Mouse (Mus musculus) activated CD4-positive, CD25-positive, alpha-beta regulatory T cell, adult 4 months (primary cell): Measurements from ENCODE around the gene Zfp580. TPM values are rescaled to one million over a fixed set of nuclear protein-coding genes. Genes with fewer than 3 reads are reported as not detected.

Experiments used
- ATAC-seq: one replicate; pipeline ENCODE4 v1.8.0; 2017
- polyA plus RNA-seq, 2 experiments: library from polyadenylated mRNA; unstranded; fragments of 100-300 nt; shearing (Covaris generic); gene quantifications; one replicate each; pipeline ENCODE4 v1.2.1; 2017

The Zfp580 gene
- polyA plus RNA-seq, 2 experiments from 2014 or later, result 1.2 to 2.8 TPM

- no peak for ATAC-seq
Observed at GRCm38 (mm10) chr7:5035628-5036027, 15.7 kb upstream of the Zfp580 start.

- ATAC-seq, result no peak
Observed at GRCm38 (mm10) chr7:5036136-5036535, 15.2 kb upstream of the Zfp580 start.

DNA sequence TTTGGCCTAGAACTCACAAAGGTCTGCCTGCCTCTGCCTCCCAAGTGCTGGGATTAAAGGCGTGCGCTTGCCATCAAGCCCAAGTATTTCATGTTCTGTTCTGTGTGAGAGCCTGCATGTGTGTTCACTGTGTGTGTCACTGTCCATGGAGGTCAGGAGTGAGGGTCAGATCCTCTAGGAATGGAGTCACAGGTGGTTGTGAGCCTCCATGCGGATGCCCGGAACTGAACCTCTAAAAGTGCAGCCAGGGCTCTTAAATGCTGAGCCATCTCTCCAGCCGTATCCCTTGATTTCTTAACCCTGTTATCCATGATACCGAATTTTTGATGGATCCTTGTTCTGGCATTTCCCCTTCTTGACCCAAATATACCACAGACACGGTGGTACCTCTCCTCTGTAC is 14.3 kb upstream of the Zfp580 start:
- no peak for ATAC-seq

DNA sequence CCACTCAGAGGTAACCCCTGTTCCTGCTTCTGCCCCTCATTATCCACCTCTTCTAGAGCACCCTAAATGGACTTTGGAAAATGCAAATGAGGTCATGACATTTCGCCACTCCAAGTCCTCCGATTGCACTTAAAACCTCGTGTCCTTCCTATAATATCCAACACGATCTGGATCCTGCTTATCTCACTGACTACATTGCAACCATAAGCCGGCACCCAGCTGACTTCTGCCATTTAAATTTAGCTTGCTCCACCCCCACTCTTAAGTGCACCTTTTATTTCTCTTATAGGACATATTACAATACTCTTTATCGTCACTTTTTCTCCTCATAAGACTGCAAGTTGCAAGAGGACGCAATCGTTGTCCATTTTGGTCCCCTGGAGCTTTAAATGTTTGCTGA is 13.9 kb upstream of the Zfp580 start:
- ATAC-seq, result no peak

DNA sequence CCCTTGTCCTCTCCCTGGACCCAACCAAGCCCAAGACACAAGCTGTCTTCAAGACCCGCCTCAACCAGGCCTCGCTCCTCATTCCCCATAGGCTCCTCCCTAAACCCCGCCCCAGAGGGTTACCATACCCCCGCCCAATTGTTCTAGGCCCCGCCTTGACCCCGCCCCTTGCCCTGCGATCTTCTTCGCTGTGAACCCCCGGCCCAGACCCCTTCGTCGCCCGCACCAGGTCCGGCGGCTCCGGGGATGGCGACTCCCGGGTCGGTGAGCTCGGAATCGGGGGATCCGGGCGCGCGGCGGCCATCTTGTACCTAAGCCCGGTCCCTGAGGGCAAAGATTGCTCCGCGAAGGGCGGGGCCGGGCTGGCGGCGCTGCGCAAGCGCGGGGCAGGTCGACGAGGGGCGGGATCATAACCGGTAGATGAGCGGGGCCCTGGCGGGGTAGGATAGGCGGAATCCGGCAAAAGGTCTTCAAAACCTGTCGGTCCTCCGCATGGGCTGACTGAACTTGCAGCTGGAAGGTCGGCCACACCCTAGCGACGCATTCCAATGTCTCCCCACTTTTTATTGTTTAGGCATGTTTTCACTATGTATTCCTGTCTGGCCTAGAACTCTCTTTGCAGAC is 13.1 kb upstream of the Zfp580 start, which contains the start of gene Zfp784:
Gene Zfp784, minus strand, starts transcription at position 338 of the 624 bp plus-strand sequence.
- ATAC-seq, result peak; percentile 94

GRCm38 (mm10) chr7:5038940-5039339 is 12.4 kb upstream of the Zfp580 start:
- ATAC-seq, result no peak

- ATAC-seq, result no peak
Observed at GRCm38 (mm10) chr7:5044981-5045380, 6.4 kb upstream of the Zfp580 start.

DNA sequence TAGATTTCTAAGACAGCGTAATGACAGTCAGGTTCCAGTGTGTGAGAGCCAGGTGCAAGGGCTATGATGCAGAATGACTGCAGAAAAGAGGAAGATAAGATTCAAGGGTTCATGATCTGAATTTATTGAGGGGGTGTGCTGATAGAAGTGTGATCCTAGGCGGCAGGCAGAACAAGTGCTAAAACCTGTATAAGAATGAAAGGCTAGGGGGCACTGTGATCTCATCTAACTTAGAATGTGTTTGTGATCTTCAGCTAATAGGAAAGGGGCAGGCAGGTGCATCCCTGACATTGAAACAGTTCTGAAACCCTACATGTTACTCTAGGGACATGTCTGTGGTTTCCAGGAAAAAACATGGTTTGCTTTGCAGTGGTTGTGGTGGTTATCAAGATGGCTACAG is 5.2 kb upstream of the Zfp580 start:
- ATAC-seq, result no peak

DNA sequence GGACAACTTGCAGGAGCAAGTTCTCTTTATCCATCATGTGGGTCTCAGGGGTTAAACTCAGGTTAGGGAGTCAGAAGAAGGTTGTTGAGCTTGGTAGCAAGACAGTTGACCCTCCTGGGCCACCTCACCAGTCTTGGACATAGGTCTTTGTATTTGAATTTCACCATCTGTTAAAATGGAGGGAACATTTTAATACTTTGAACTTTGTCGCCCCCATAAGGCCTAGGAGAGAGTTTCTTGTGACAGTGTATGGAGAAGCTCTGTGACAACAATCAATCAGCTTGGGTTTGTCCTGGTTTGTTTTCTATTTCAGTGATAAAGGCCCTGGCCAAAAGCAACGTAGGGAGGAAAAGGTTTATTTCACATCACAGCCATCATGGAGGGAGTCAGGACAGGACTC is 4.0 kb upstream of the Zfp580 start:
- ATAC-seq, result no peak

GRCm38 (mm10) chr7:5052438-5052837 is 1.1 kb downstream of the Zfp580 start:
- ATAC-seq, result no peak

DNA sequence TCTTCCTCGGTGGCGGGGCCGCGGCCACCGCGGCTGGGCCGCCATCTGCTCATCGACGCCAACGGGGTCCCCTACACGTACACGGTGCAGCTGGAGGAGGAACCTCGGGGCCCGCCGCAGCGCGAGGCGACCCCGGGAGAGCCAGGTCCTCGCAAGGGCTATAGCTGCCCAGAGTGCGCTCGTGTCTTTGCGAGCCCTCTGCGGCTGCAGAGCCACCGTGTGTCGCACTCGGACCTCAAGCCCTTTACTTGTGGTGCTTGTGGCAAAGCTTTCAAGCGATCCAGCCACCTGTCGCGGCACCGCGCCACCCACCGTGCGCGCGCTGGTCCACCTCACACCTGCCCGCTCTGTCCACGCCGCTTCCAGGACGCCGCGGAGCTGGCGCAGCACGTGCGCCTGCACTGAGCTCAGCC is 1.6 kb downstream of the Zfp580 start:
- no peak for ATAC-seq

- ATAC-seq, result no peak
Observed at GRCm38 (mm10) chr7:5053456-5054179, 2.3 kb downstream of the Zfp580 start.

- ATAC-seq, result no peak
Observed at GRCm38 (mm10) chr7:5056651-5057263, 5.4 kb downstream of the Zfp580 start.

DNA sequence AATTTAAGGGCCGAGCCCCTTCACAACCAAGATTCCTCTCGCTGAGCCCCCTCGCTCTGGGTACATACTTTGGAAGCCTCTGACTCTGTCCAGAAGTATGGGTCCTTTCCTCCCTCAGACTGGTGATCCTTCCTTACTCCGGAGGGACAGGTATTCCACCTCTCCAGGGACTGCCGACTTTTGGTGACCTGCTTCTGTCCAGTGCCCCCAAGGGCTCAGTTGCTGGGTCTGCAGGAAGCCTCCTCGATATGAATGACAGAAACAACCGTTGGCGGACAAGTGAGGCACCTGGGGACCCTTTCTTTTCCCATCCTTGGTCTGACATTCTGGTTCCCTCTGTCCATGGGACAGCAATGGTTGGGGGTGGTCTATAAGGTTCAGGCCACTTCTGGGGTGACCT is 6.0 kb downstream of the Zfp580 start:
- no peak for ATAC-seq

GRCm38 (mm10) chr7:5057804-5058203 is 6.5 kb downstream of the Zfp580 start:
- ATAC-seq, result no peak

DNA sequence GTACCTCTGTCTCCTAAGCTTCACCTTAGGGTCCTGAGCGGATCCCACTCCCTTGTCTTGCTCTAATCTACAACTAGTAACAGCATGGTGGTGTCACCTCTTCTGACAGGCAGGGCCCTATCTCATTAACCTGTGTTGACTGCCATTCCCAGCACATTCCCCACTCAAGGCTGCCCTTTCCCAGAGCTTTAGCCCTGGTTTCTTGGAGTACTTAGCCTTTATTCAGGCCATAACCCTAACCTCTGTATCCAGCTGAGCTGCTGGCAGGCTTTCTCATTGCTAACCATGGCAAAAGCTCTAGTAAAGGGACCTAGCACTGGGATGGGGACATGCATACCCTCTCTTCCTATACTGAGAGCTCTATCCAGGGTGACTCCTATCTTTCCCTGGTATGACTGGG is 7.3 kb downstream of the Zfp580 start:
- ATAC-seq, result no peak

- ATAC-seq, result no peak
Observed at GRCm38 (mm10) chr7:5059421-5059820, 8.1 kb downstream of the Zfp580 start.

GRCm38 (mm10) chr7:5060239-5060731 is 8.9 kb downstream of the Zfp580 start:
- ATAC-seq, result no peak

DNA sequence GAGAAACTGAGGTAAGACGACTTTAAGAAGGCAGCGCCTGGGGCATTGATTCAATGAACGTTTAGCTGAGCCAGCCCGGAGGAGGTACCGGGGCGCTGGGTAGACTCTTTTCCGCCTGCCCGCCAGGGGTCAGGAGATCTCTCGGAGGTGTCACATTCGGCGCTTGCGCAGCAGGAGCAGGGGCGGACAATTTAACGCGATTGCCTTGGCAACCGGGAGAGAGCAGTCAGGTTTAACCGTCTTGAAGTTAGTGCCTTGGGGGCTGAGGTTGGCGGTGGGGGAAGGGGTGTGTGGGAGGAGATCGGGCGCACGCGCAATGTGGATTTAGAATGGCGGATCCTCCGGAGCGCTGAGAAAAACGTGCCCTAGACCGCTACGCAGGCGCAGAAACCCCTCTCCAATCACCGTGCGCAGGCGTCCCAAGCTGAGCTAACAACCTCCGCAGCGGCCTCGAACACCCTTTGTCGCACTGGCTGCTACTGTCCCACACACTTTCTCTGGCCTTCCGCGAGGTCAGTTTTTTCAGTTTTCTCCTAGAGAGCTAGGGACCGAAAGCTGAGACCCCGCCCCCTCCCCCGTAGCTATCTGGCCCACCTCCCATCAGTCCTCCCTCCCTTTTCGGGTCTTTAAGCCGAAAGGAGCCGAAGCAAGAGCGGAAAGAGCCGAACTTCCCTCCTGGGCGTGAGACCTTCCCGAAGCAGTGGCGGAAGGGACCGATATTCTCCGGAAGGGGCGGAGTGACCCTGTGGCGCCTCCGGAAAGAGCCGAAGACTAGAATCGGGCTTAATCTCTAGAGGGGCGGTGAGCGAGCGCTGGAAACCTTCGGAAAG is 9.8 kb downstream of the Zfp580 start:
- ATAC-seq, result peak; percentile 75

- peak; percentile 25 for ATAC-seq
Observed at GRCm38 (mm10) chr7:5061774-5062359, 10.5 kb downstream of the Zfp580 start, which contains the start of gene U2af2. Gene U2af2 (plus strand): TSS chr7:5062143.

DNA sequence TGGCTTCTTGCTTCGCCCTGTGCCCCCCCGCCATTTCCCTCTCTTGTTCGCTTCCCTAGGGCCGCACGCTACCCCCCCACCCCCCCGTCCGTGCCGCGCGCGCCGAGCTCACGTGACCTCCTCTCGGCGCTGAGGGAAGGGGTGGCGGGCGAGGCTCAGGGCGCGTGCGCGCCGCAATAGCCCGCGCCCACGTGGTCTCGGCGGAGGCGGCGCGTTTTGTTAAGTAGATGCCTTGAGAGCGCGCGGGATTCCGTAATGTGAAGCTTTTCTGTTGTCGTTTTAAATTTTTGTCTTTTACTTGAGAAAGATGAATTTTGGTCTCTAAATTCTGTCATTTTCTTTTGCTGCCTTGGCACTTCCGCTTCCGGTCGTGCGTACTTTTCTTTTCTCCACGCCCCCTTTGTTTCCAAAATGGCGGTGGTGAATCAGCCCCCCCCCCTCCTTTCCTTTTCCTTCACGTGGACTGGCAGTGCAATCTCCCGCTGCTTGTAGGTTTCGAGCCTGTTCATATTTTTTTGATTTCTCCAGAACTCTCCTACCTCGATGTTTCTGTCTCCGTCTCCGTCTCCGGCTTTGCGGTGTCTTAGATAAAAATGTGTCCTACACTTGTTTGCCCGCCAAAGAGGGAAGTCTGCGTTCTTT is 11.1 kb downstream of the Zfp580 start:
- peak; percentile 8 for ATAC-seq

GRCm38 (mm10) chr7:5064886-5065285 is 13.5 kb downstream of the Zfp580 start:
- ATAC-seq, result no peak
